Mouse (Mus musculus) heart, embryonic 10.5 days (tissue): Measurements from ENCODE around the gene Arid1b. TPM values are rescaled to one million over a fixed set of nuclear protein-coding genes. Genes with fewer than 3 reads are reported as not detected.

ENCODE experiments used
- DNase-seq: peaks from one replicate; pipeline ENCODE4 v3.0.0-alpha.2; 2017; ENCODE audit warnings: low spot score
- H3K27ac ChIP-seq: fragments of 300-500 bp; sonication (generic); 2 replicates; pipeline ENCODE4 v1.5.1; 2016; ENCODE audit warnings: mild to moderate bottlenecking
- H3K27me3 ChIP-seq: fragments of 300-500 bp; sonication (generic); 2 replicates; pipeline ENCODE4 v1.6.1; 2016; ENCODE audit warnings: mild to moderate bottlenecking; ENCODE audit not compliant: poor library complexity, insufficient read depth, severe bottlenecking
- H3K36me3 ChIP-seq: fragments of 300-500 bp; sonication (generic); 2 replicates; pipeline ENCODE4 v1.6.1; 2016; ENCODE audit warnings: mild to moderate bottlenecking, moderate library complexity
- H3K4me1 ChIP-seq: fragments of 300-500 bp; sonication (generic); 2 replicates; pipeline ENCODE4 v1.6.1; 2016; ENCODE audit warnings: mild to moderate bottlenecking
- H3K4me3 ChIP-seq: fragments of 300-500 bp; sonication (generic); 2 replicates; pipeline ENCODE4 v1.5.1; 2016; ENCODE audit warnings: mild to moderate bottlenecking, moderate library complexity
- H3K9me3 ChIP-seq: fragments of 300-500 bp; sonication (generic); 2 replicates; pipeline ENCODE4 v1.6.1; 2016; ENCODE audit warnings: mild to moderate bottlenecking, moderate library complexity
- WGBS: fragments of 180-500 bp; shearing (Covaris S2); methylation state at CpG from one replicate; pipeline ENCODE4 v1.1.7; 2016; 5-methylcytosine and 5-hydroxymethylcytosine counted together
- polyA plus RNA-seq: library from polyadenylated mRNA; unstranded; fragments of >200 nt; fragmentation: Nextera tagmentation; extraction: Ambion mirVana; gene quantifications from 2 replicates; pipeline ENCODE4 v1.2.1, GENCODE M21; 2016

Arid1b gene
- polyA plus RNA-seq, 1 experiment from 2014 or later, result 8.4 TPM

GRCm38 (mm10) chr17:5396213-5396612 lies 402.1 kb downstream of the Arid1b start:
- Histone ChIP-seq H3K27me3 (peaks cover 20% of the 10 kb centered on the region), H3K4me3 (no peak overlapping the region), H3K9me3 (no peaks in the 10 kb centered on the region), H3K4me1 (0 out of 2 replicates have a peak, but pooled peaks cover 2% of the 10 kb centered on the region), H3K27ac (no peak overlapping the region), H3K36me3 (no peaks in the 10 kb centered on the region)
- no peak for DNase-seq
- 77% methylated on average over 5 of the region's 5 CpGs for WGBS
